Mouse (Mus musculus) embryonic facial prominence, embryonic 15.5 days (tissue): ENCODE data around the gene Nlrc5. TPM values are rescaled to one million over a fixed set of nuclear protein-coding genes. Genes with fewer than 3 reads are reported as not detected.

Experiments
- ATAC-seq: fragments of 200-750 bp; cut with Nextera tagmentation; 2 replicates; pipeline ENCODE4 v1.8.0; 2017; ENCODE audit warnings: low read depth, moderate TSS enrichment; ENCODE audit not compliant: insufficient number of reproducible peaks, low FRiP score, low TSS enrichment
- H3K27ac ChIP-seq: fragments of 300-500 bp; sonication (generic); replicated peaks from 2 replicates; pipeline ENCODE4 v1.5.1; 2015; ENCODE audit warnings: mild to moderate bottlenecking, inconsistent platforms
- H3K27me3 ChIP-seq: fragments of 300-500 bp; sonication (generic); 2 replicates; pipeline ENCODE4 v1.6.1; 2015; ENCODE audit warnings: inconsistent platforms
- H3K36me3 ChIP-seq: fragments of 300-500 bp; sonication (generic); 2 replicates; pipeline ENCODE4 v1.6.1; 2015; ENCODE audit warnings: mild to moderate bottlenecking, inconsistent platforms
- H3K4me1 ChIP-seq: fragments of 300-500 bp; sonication (generic); 2 replicates; pipeline ENCODE4 v1.6.1; 2015; ENCODE audit warnings: inconsistent platforms
- H3K4me2 ChIP-seq: fragments of 300-500 bp; sonication (generic); replicated peaks from 2 replicates; pipeline ENCODE4 v1.6.1; 2015; ENCODE audit warnings: mild to moderate bottlenecking, inconsistent platforms
- H3K4me3 ChIP-seq: fragments of 300-500 bp; sonication (generic); replicated peaks from 2 replicates; pipeline ENCODE4 v1.5.1; 2015; ENCODE audit warnings: mild to moderate bottlenecking, inconsistent platforms
- H3K9ac ChIP-seq: fragments of 300-500 bp; sonication (generic); 2 replicates; pipeline ENCODE4 v1.6.1; 2015; ENCODE audit warnings: inconsistent platforms
- H3K9me3 ChIP-seq: fragments of 300-500 bp; sonication (generic); replicated peaks from 2 replicates; pipeline ENCODE4 v1.6.1; 2016; ENCODE audit warnings: inconsistent platforms
- WGBS: fragments of 180-500 bp; shearing (Covaris S2); methylation state at CpG from one replicate; pipeline ENCODE4 v1.1.7; 2015; 5-methylcytosine and 5-hydroxymethylcytosine counted together
- polyA plus RNA-seq: library from polyadenylated mRNA; unstranded; fragments of >200 nt; fragmentation: Nextera tagmentation; extraction: Ambion mirVana; gene quantifications from 2 replicates; pipeline ENCODE4 v1.2.1, GENCODE M21; 2015

Gene Nlrc5
- polyA plus RNA-seq, 1 experiment from 2014 or later = 0.40 TPM

DNA sequence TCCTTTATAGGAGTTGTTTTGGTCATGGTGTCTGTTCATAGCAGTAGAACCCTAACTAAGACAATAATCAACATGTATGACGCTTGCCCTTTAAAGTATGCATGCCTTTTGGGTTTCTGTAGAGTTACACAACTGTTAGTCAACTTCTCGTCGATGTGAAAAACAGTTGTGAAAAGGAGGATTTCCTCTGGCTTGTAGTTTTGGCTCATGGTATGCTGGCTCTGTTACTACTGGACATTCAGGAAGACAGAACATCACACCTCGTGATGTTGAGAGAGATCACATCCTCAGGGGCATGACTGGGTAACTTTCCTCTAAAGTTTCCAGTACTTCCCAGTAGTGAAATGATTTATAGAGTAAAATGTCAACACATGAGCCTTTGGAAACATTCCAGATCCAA is 96.5 kb downstream of the Nlrc5 start:
- Histone ChIP-seq H3K27ac (no peak overlapping the region), H3K9ac (no peak overlapping the region), H3K4me2 (no peak overlapping the region), H3K27me3 (peaks cover 16% of the 10 kb centered on the region), H3K4me3 (no peak overlapping the region), H3K36me3 (no peaks in the 10 kb centered on the region), H3K4me1 (peaks cover 23% of the 10 kb centered on the region), H3K9me3 (no peaks in the 10 kb centered on the region)
- WGBS = 82% methylated on average over 4 of the region's 4 CpGs
- ATAC-seq = no peak

DNA sequence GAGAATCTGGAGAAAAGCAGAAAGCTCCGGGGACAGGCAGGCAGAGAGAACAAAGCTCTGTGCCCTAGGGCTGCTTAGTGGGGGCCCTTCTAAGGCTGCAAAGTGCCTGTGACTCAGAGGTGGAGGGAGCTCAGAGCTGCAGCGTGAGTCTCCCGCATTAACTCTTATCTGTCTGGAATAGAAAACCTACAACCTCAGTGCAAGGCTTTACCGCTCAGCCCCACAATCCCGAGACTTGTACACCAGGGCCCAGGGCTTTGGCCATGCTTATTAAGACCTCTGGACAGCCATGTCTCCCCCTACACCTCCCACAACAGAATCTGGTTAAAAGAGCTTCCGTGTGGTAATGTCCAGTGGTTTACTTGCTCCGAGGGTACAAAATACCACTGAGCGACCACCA is 97.8 kb downstream of the Nlrc5 start:
- H3K4me2 ChIP-seq = peak overlapping the region; percentile 99
- no peak overlapping the region for H3K27ac ChIP-seq
- peaks cover 23% of the 10 kb centered on the region for H3K4me1 ChIP-seq
- H3K9ac ChIP-seq = no peak overlapping the region
- WGBS = 3% methylated on average over 8 of the region's 8 CpGs
- H3K4me3 ChIP-seq = peak overlapping the region; percentile 72
- no peaks in the 10 kb centered on the region for H3K9me3 ChIP-seq
- no peaks in the 10 kb centered on the region for H3K36me3 ChIP-seq
- H3K27me3 ChIP-seq = peaks cover 18% of the 10 kb centered on the region
- no peak for ATAC-seq

DNA sequence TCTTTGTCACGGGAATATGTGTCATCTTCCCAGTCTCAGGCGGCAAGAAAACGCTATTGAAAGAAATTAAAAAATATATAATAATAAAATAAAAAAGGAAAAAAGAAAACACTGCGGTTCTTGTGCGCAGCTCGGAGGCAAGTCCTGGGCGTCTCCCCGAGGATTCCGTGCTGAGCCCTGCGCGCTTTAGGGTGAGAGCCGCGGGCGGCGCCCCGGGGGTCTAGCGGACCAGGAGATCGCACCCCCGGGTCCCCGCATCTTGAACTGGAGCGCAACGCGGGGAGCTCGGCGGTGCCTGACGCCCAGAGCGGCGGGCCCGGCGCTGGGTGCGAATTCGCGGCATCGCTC is 98.3 kb downstream of the Nlrc5 start:
- Histone ChIP-seq H3K4me2 (peak overlapping the region; percentile 99), H3K27me3 (peaks cover 18% of the 10 kb centered on the region), H3K4me3 (peak overlapping the region; percentile 72), H3K9ac (peak overlapping the region; percentile 53), H3K27ac (no peak overlapping the region), H3K4me1 (peaks cover 23% of the 10 kb centered on the region), H3K36me3 (no peaks in the 10 kb centered on the region), H3K9me3 (no peaks in the 10 kb centered on the region)
- WGBS = 0% methylated on average over 34 of the region's 34 CpGs
- ATAC-seq = peak; percentile 11; the same call in 1 of the 2 replicates

DNA sequence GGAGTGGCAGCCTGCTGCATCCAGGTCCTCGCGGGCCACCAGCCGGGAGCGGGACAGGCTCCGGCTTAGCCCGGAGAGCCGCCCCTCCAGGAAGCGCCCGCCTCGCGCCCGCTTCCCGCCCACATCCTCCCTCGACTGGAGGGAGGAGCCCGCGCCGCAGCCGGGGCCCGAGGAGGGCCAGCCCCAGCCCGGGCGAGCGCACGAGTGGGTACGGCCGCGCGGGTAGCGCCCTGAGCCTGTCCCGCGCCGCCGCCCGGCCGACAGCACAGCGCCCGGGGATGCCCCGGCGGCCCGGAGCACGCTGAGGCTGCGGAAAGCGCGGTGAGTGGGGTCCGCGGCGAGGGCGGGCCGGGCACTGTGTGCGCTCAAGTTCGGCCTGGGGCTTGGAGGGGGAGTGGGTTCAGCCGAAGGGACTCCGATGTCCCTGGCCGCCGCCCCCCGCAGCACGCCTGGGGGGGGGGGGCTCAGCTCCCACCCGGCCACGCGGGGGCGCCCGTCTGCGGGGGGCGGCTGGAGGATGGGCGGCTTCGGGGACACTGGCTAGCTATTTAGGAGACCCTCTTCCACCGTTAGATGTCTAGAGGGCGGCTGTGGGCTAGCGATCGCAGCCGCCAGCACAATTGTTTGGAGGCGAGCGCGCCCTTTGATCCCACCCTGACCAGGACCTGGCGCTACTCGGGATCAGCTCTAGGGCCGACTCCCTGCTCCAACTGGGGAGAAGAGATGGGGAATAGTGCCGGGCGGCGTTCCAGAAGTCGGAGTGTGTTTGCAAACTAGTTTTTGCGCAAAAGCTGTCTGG is 98.9 kb downstream of the Nlrc5 start, which contains the start of gene Cpne2:
Gene Cpne2, plus strand, starts transcription at position 118 of the 799 bp plus-strand sequence.
- peaks cover 18% of the 10 kb centered on the region for H3K27me3 ChIP-seq

DNA sequence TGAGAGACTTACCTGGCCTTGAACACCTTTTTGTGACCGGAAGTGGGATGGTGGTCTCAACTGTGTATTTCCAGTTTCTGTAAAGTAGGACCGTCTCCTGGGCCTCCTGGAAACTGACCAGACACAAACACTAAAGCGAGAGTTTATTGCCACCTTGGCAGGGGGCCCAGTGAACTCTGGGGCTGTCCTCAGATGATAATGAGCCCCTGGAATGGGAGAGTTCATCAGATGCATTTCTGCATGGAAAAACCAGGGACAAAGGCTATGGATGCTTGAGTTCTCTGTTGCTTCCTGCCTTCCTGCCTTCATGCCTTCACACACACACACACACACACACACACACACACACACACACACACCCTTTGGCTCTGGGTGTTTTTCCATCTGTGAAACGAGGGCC is 100.5 kb downstream of the Nlrc5 start:
- Histone ChIP-seq H3K4me2 (no peak overlapping the region), H3K27ac (no peak overlapping the region), H3K9ac (no peak overlapping the region), H3K9me3 (no peaks in the 10 kb centered on the region), H3K4me1 (peaks cover 23% of the 10 kb centered on the region), H3K27me3 (peaks cover 18% of the 10 kb centered on the region), H3K36me3 (no peaks in the 10 kb centered on the region), H3K4me3 (no peak overlapping the region)
- WGBS = 55% methylated on average over 4 of the region's 4 CpGs
- ATAC-seq = no peak

More for the DNA sequence above, 98.9 kb downstream of the Nlrc5 start, which contains the start of gene Cpne2:
- H3K4me1 ChIP-seq = peaks cover 23% of the 10 kb centered on the region
- H3K4me2 ChIP-seq = peak within 1 kb of the TSS; percentile 99
- H3K36me3 ChIP-seq = no peaks in the 10 kb centered on the region
- peak; percentile 88 for ATAC-seq
- under 1% methylated on average over 77 of the region's 81 CpGs for WGBS
- H3K27ac ChIP-seq = no peak within 1 kb of the TSS
- no peaks in the 10 kb centered on the region for H3K9me3 ChIP-seq
- peak within 1 kb of the TSS; percentile 53 for H3K9ac ChIP-seq
- H3K4me3 ChIP-seq = peak within 1 kb of the TSS; percentile 72

DNA sequence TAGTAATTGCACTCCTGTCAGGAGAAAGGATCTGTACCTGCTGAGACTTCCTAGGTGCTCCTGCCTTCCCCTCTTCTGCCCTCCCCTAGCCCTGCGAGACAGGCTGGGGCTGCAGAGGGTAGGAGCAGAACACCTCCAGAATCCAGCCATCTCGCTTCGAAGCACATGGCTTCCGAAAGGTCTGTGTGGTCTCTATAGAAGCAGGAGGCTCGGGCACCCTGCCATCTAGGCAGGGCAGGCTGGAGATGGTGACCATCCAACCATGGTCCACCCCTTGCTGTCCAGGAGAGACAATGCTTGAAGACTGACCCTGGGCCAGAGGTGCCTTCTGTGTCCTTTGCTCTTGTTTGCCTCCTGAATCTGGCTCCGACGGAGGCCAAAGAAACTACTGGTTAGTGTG is 101.5 kb downstream of the Nlrc5 start:
- H3K27me3 ChIP-seq = peaks cover 18% of the 10 kb centered on the region
- H3K4me3 ChIP-seq = no peak overlapping the region
- no peak overlapping the region for H3K27ac ChIP-seq
- H3K9me3 ChIP-seq = no peaks in the 10 kb centered on the region
- 82% methylated on average over 7 of the region's 7 CpGs for WGBS
- H3K4me2 ChIP-seq = no peak overlapping the region
- peaks cover 23% of the 10 kb centered on the region for H3K4me1 ChIP-seq
- ATAC-seq = no peak
- no peak overlapping the region for H3K9ac ChIP-seq
- H3K36me3 ChIP-seq = no peaks in the 10 kb centered on the region

DNA sequence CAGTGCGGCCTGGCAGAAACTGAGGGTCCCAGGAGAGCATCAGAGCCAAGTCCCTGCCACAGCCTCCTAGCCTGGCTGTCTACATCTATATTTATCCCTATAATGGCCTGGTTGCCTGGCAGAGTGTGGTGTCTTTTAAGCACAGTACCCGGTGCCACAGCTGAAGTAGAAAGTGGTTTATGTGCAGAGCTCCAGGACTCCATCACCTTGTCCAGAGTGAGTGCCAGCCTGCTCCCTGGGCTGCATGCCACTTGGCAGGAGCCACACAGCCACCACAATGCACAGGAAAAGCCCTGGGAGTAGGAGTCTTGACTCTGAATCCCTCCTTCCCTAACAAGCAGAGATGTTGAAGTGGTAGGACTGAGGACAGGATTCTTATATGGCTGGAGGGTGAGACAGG is 103.3 kb downstream of the Nlrc5 start:
- H3K36me3 ChIP-seq = no peaks in the 10 kb centered on the region
- 78% methylated on average over 2 of the region's 2 CpGs for WGBS

DNA sequence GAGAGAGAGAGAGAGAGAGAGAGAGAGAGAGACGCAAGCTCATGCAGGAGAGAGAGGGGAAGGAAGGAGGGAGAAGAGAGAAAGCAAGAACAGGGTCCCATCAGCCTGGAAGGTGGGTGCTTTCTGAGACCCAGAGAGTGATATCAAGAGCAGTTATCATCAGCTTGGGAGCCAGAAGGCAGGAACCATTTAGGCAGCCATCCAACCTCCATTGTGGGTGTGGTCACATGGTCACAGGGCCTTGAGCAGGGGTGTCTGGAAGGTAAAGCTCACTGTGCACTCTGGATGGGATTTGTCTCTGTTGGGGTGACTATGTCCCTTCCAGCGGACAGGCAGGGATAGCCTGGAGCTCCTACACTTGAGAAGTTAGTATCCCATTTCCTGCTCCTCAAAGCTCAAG is 105.9 kb downstream of the Nlrc5 start:
- Histone ChIP-seq H3K27me3 (peaks cover 3% of the 10 kb centered on the region; the same call in 1 of the 2 replicates), H3K36me3 (no peaks in the 10 kb centered on the region), H3K4me3 (no peak overlapping the region), H3K4me1 (peaks cover 12% of the 10 kb centered on the region), H3K4me2 (no peak overlapping the region), H3K27ac (no peak overlapping the region), H3K9me3 (no peaks in the 10 kb centered on the region), H3K9ac (no peak overlapping the region)
- 85% methylated on average over 2 of the region's 2 CpGs for WGBS
- ATAC-seq = no peak

More for the DNA sequence above, 103.3 kb downstream of the Nlrc5 start:
- H3K4me1 ChIP-seq = peaks cover 19% of the 10 kb centered on the region
- ATAC-seq = no peak
- H3K27me3 ChIP-seq = peaks cover 18% of the 10 kb centered on the region
- H3K4me2 ChIP-seq = no peak overlapping the region
- H3K9me3 ChIP-seq = no peaks in the 10 kb centered on the region
- no peak overlapping the region for H3K9ac ChIP-seq
- H3K4me3 ChIP-seq = no peak overlapping the region
- no peak overlapping the region for H3K27ac ChIP-seq

DNA sequence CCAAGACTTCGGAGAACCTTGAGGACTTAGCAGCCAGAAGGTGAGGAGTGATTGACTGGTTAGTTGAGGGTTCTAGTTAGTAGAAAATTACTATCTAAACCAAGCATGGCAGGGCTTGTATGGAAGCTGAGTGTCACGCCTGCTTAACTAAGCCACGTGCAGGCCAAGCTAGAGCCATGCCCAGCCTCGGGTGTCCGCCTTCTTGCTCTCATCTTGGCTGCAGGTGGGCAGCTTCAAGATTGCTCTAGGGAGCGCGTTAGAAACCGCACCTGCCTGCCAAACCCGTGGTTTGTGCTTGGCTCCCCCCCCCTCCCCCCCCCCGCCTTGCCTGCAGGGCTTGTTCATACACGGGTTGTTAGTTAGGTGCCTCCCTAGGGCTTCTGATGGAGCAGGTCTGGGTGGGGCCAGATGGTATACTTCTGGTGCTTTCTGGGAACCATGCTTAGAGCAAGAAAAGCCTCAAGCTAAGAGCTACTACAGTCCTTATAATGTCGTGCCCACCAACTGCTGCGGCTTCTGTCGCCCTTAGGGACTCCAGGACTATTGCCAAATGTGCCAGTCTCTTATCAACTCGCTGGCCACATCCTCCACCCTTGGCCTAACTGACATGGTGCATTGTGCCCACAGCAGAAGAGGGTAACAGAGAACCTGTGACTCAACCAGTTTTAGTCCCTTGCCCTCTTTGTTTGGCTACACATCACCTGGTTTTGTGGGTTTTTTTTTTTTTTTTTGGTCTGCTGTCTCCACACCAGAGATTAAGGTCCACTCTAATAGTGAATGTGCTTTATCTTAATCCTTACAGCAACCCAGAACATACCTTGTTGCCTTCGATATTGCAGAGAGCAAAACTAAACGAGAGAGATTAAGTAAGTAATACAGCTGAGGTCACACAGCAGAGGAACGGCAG is 107.0 kb downstream of the Nlrc5 start:
- WGBS = 51% methylated on average over 17 of the region's 18 CpGs
- Histone ChIP-seq H3K36me3 (no peaks in the 10 kb centered on the region), H3K9me3 (no peaks in the 10 kb centered on the region), H3K4me2 (no peak overlapping the region), H3K27ac (no peak overlapping the region), H3K9ac (no peak overlapping the region), H3K4me1 (peaks cover 12% of the 10 kb centered on the region), H3K27me3 (no peaks in the 10 kb centered on the region), H3K4me3 (no peak overlapping the region)
- 0 out of 2 replicates have a peak, but pooled peaks have one; percentile 23 for ATAC-seq

DNA sequence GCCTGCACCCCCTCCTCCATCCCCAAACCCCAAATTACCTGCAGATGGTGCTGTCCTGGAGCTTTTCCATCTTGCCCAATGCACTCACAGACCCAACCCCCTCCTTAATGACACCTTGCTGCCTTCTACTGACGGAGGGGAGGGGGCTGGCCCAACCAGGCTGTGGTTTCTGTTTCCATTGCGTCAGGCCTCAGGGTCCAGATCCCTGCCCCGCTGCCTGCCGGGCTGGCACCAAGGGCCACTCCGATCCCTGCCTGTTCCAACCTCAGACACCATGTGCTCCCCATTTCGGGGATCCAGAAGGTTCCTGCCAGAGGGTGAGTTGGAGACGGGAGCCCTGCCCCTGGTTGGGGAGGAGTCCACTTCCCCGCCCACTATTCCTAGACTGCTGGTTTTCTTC is 109.8 kb downstream of the Nlrc5 start:
- H3K4me3 ChIP-seq = no peak overlapping the region
- no peaks in the 10 kb centered on the region for H3K36me3 ChIP-seq
- H3K9me3 ChIP-seq = no peaks in the 10 kb centered on the region
- 34% methylated on average over 8 of the region's 8 CpGs for WGBS
- H3K4me2 ChIP-seq = no peak overlapping the region; the same call in 1 of the 2 replicates
- no peaks in the 10 kb centered on the region for H3K27me3 ChIP-seq
- no peak overlapping the region for H3K9ac ChIP-seq
- H3K4me1 ChIP-seq = peaks cover 12% of the 10 kb centered on the region
- H3K27ac ChIP-seq = no peak overlapping the region
- no peak for ATAC-seq

DNA sequence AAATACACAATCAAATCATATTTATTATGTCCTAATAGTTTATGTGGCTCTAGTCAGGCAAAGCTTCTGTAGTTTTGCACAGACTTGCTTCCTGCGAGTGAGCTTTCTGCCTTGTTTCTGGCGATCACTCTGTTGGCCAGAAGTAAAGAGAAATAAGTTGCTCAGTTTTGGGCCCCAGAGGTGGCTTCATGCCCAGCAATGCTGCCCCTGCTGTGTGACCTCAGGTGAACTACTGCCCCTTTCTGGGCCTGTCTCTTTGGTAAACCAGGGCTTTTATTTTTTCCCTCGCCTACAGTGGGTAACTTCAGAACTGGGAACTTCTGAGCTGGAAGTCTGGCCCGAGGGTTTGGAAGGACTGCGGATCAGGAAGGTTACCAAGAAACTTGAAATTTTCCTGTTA is 114.9 kb downstream of the Nlrc5 start:
- ATAC-seq = no peak
- WGBS = 49% methylated on average over 5 of the region's 5 CpGs

More for the DNA sequence above, 114.9 kb downstream of the Nlrc5 start:
- H3K27ac ChIP-seq = no peak overlapping the region
- no peaks in the 10 kb centered on the region for H3K27me3 ChIP-seq
- peaks cover 5% of the 10 kb centered on the region for H3K4me1 ChIP-seq
- no peaks in the 10 kb centered on the region for H3K36me3 ChIP-seq
- no peak overlapping the region for H3K9ac ChIP-seq
- H3K4me2 ChIP-seq = no peak overlapping the region
- H3K9me3 ChIP-seq = no peaks in the 10 kb centered on the region
- H3K4me3 ChIP-seq = no peak overlapping the region
